Mouse (Mus musculus) testis, postnatal 10 days (tissue): ENCODE results near the gene Ddx28.
"Not testable (repeated sequence)": the region's sequence is repeated elsewhere in the genome, so short reads cannot be mapped to it uniquely, and the experiment has no call there.

Experiments
- DNase-seq: peaks from one replicate; pipeline ENCODE4 v3.0.0; 2021; ENCODE audit warnings: low spot score

Ddx28 gene

GRCm38 (mm10) chr8:106012203-106012602 is 521 bp upstream of the Ddx28 start:
- not testable (repeated sequence) for DNase-seq

DNA sequence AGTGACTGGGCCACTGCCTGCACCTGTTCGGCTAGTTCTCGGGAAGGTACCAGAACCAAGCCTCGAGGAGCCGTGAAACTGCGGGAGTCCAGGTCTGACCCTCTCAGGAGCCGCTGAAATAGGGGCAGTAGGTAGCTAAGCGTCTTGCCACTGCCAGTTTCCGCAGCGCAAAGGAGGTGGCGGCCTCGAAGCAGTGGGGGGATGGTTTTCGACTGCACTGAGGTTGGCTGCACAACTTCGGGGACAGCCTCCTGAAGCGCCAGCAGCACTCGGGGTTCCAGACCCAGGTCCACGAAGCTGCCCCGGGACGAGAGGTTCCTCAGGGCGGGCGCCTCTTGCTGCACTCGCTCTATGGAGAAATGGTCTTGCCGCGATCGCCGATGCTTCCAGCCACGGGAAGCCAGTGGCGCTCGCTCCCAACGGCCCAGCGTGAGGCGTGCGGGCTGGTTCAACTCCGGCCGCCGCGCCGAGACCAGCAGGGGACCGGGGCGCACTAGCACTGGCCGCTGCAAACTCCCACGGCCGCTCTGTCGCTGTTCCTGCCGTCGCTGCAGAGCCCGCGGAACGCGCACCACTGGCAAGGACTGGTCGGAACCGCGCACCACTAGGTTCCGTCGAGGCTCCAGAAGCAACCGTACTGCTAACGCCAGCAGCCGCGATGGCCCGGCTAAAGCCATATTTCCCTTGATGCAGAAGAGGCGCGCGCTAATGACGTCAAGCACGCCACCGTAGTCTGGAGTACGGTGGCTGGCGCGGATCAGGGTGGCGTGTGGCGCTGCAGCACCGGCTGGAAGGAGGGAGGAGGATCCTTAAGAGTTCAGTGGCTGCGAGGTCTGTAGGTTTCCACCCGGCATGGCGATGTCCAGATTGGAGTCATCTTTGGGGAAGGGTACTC is 687 bp downstream of the Ddx28 start:
- peak; percentile 94 for DNase-seq

GRCm38 (mm10) chr8:106007891-106008290 is 3.8 kb downstream of the Ddx28 start:
- DNase-seq = not testable (repeated sequence)

DNA sequence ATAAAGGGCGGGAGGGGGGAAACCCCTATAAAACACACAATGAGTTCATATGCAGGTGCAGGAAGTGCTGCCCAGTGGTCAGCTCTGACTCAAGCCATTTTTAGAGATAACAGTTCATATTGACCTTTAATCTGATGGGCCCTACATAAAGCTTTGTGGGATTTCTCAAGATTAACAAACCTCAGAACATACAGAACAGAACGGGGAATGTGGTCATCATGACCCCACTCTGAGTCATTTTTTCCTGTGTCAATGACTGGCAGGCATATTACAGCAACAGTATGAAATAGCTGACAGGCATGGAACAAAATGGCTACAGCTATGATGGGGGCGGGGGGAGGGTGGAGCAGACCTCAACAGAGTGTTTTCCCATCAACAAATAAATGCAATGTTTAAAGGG is 4.5 kb downstream of the Ddx28 start:
- DNase-seq = no peak

DNA sequence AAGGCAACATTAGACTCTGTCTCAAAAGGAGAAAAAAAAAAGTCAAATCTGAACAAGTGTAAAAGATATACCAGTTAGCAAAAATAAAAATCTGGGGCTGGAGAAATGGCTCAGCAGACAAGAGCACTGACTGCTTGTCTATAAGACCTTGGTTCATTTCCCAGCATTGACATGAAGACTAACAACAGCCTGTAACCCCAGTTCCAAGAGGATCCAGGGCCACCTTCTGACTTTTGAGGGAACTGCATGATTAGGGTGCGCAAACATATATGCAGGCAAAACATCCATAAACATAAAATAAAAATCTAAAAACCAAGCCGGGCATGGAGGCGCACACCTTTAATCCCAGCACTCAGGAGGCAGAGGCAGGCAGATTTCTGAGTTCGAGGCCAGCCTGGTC is 5.3 kb downstream of the Ddx28 start:
- DNase-seq = no peak

DNA sequence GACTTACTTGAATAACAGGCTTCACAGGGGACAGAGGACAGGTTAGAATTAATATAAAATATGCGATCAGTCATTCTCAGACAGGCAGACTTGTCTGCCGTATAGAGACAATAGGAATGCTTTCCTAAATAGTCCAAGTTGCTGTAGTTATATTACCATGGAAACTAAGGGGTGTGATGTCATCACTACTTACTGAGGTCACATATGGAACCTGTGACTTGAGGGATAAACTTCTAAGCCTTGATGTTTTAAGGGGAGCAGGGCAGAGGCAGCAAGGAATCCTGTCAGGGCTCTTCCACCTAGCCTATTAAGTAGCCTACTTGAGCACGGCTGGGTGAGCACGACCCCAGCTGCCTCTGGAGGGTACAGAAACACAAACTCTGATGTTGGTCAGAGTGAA is 5.8 kb downstream of the Ddx28 start, which contains the start of gene Dpep2nb:
Dpep2nb (minus strand) TSS at position 101 of the 400 bp plus-strand sequence.
- no peak for DNase-seq

- no peak for DNase-seq
Observed at GRCm38 (mm10) chr8:106004538-106005207, 7.0 kb downstream of the Ddx28 start.

DNA sequence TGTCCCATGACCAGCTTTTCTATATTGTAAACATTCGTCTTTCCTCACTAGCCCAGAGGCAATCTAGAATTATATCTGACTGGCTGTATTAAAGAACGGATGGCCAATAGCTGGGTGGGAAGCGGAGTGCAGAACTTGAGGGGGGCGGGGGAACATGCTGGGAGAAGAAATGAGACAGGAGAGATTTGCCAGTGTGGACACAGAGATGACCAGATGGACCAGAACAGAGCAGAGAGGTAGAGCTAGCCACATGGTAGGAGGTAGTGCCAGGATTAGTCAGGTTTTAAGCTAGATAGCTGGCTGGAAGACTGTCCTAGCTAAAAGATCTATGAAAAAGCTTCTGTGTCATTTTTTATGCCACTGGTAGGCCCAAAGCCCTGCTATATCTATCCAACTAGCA is 9.8 kb downstream of the Ddx28 start:
- no peak for DNase-seq

- DNase-seq = no peak
Observed at GRCm38 (mm10) chr8:105998971-105999370, 12.7 kb downstream of the Ddx28 start.

GRCm38 (mm10) chr8:105996359-105996758 is 15.3 kb downstream of the Ddx28 start:
- no peak for DNase-seq

GRCm38 (mm10) chr8:105993226-105993625 is 18.5 kb downstream of the Ddx28 start:
- no peak for DNase-seq

DNA sequence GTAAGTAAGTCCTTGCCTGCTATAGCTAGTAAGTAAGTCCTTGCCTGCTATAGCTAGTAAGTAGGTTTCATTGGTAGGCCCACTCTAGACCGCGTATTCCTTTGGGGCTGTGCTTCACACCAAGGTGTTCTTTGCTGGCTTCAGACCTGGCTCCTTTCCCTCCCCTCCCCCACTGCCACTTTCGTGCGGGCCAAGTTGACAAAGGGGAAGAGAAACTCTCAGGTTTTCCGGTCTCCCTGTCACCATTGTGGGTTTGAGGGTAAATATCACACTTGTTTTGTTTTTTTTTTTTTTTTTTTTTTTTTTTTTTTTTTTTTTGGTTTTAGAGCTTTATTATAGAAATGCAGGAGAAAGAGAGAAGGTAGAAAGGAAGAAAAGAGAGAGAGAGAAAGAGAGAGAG is 19.2 kb downstream of the Ddx28 start:
- DNase-seq = no peak

DNA sequence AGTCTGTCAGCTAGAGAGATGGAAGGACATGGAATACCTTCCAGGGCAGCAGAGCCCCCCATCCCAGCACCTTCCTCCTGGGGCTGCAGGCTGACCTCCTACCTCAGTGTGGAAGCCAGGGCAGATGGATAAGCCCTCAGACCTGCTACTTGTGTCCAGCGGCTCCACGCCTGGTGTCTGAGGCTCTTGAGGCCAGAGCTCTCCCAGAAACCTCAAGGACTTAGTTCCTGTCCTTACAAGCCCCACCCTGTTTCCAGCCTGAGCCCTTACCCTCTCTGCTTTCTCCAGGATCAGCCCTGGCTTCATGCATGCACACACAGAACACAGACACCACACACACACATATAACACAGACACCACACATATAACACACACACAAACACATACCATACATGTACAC is 20.1 kb downstream of the Ddx28 start:
- DNase-seq = no peak

- DNase-seq = peak; percentile 94
Observed at GRCm38 (mm10) chr8:105990856-105991387, 20.8 kb downstream of the Ddx28 start, which contains the start of gene Dus2. Gene Dus2 (plus strand): TSS chr8:105991337.

GRCm38 (mm10) chr8:105988546-105988945 is 23.1 kb downstream of the Ddx28 start:
- no peak for DNase-seq

- not testable (repeated sequence) for DNase-seq
Observed at GRCm38 (mm10) chr8:105983406-105983805, 28.3 kb downstream of the Ddx28 start.

- DNase-seq = no peak
Observed at GRCm38 (mm10) chr8:105981146-105981545, 30.5 kb downstream of the Ddx28 start.

GRCm38 (mm10) chr8:105979325-105979724 is 32.4 kb downstream of the Ddx28 start, which contains the start of gene Dpep3:
Gene Dpep3 (minus strand): TSS chr8:105979429.
- DNase-seq = no peak

DNA sequence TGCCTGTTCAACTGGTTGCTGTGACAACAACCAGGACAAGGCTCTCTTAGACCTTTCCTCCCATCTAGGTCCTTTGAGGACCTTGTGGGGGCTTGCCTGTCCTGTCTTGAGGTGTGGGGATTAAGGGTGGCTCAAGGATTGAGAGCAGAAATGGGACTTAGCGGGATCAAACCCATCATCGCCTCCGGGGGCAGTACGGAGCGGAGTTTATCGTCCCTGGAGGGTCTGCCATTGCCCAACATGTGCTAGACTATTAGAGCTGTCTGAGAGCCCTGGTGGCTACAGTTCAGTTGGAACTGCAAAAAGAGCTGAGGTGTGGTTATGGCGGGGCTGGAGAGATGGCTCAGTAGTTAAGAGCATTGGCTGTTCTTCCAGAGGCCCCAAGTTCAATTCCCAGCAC is 36.3 kb downstream of the Ddx28 start:
- DNase-seq = no peak

GRCm38 (mm10) chr8:105971019-105971720 is 40.5 kb downstream of the Ddx28 start:
- no peak for DNase-seq

DNA sequence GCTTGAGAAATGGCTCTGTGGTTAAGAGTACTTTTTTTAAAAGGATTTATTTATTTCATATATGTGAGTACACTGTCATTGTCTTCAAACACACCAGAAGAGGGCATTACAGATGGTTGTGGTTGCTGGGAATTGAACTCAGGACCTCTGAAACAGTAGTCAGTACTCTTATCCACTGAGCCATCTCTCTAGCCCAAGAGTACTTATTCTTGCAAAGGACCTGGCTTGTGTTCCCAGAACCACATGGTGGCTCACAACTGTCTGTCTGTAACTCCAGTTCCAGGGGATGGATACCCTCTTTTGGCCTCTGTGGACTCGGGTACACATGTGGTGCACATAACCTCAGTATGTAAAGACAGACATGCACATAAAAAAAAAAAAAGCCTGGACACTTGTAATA is 42.3 kb downstream of the Ddx28 start:
- no peak for DNase-seq

DNA sequence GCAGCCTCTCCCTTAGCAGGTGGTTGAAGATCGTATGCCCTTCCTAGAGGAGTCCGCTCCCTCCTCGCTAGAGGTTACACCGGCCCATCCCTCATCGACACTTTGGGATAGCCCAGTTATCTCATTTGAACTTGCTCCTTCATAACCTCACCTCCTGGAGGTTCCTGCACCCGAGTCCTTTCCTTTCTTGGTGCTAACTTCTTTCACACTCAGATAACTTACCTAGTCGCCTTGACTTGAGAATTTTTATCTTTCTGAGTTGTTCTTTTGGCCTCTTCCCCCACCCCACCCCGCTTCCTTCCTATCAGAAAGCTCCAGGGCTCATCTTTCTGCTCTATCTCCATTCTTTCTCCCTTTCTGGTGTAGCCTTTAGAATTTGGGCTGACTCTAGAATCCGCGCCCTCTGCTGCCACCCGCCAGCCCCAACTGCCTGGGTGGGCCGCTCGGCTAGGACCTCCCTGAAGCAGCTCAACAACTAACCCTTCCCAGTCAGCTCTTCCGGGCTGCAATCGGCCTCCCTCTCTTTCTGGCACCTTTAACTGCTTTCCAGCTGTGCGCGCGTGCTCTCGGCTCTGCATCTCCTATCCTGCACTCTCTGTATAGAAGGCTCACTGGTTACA is 44.9 kb downstream of the Ddx28 start:
- peak; percentile 74 for DNase-seq
